Mouse (Mus musculus) brain, embryonic 14.5 days (tissue): Measurements from ENCODE around the gene Pex14.

Experiments
- CTCF ChIP-seq: fragments of 200-500 bp; IDR thresholded peaks from 2 replicates; pipeline ENCODE4 v1.5.1; 2012; ENCODE audit warnings: inconsistent platforms, mild to moderate bottlenecking, moderate library complexity, borderline replicate concordance; ENCODE audit not compliant: insufficient read depth, insufficient read length; ENCODE audit errors: extremely low read depth
- POLR2A ChIP-seq: fragments of 200-500 bp; IDR thresholded peaks from 2 replicates; pipeline ENCODE4 v1.6.1; 2012; ENCODE audit warnings: mild to moderate bottlenecking, inconsistent platforms, borderline replicate concordance; ENCODE audit not compliant: poor library complexity, insufficient read depth, insufficient read length, severe bottlenecking; ENCODE audit errors: extremely low read depth

GRCm38 (mm10) chr4:148966132-148966531 is 133.5 kb downstream of the Pex14 start:
- TF ChIP-seq POLR2A = no peak
- no peak for TF ChIP-seq CTCF
